Mouse (Mus musculus): ENCODE measurements around the gene Trpm3.

The Trpm3 gene

GRCm38 (mm10) chr19:22138590-22139421 lies at the start of gene Trpm3:
Gene Trpm3 (plus strand): TSS chr19:22139046.
- TF ChIP-seq GATA4 (IDR thresholded peaks at IDR 0.05; ENCODE audit: insufficient replicate concordance, low read length), result no peak

- no peak for TF ChIP-seq GATA4 (IDR thresholded peaks at IDR 0.05; ENCODE audit: insufficient replicate concordance, low read length)
These were observed 38.3 kb upstream of the Trpm3 start for GRCm38 (mm10) chr19:22100582-22100981.

GRCm38 (mm10) chr19:22103865-22104264 lies 35.0 kb upstream of the Trpm3 start:
- TF ChIP-seq GATA4 (IDR thresholded peaks at IDR 0.05; ENCODE audit: insufficient replicate concordance, low read length), result no peak

GRCm38 (mm10) chr19:22104848-22105484 lies 33.9 kb upstream of the Trpm3 start:
- no peak for TF ChIP-seq GATA4 (IDR thresholded peaks at IDR 0.05; ENCODE audit: insufficient replicate concordance, low read length)

- no peak for TF ChIP-seq GATA4 (IDR thresholded peaks at IDR 0.05; ENCODE audit: insufficient replicate concordance, low read length)
These were observed 33.2 kb upstream of the Trpm3 start for GRCm38 (mm10) chr19:22105648-22106047.

GRCm38 (mm10) chr19:22108893-22109463 lies 29.9 kb upstream of the Trpm3 start:
- TF ChIP-seq GATA4 (IDR thresholded peaks at IDR 0.05; ENCODE audit: insufficient replicate concordance, low read length), result no peak

GRCm38 (mm10) chr19:22120976-22121375 lies 17.9 kb upstream of the Trpm3 start:
- no peak for TF ChIP-seq GATA4 (IDR thresholded peaks at IDR 0.05; ENCODE audit: insufficient replicate concordance, low read length)

GRCm38 (mm10) chr19:22121631-22122030 lies 17.2 kb upstream of the Trpm3 start:
- TF ChIP-seq GATA4 (IDR thresholded peaks at IDR 0.05; ENCODE audit: insufficient replicate concordance, low read length), result no peak

- TF ChIP-seq GATA4 (IDR thresholded peaks at IDR 0.05; ENCODE audit: insufficient replicate concordance, low read length), result no peak
These were observed 6.2 kb upstream of the Trpm3 start for GRCm38 (mm10) chr19:22132626-22133025.

GRCm38 (mm10) chr19:22178549-22178948 lies 39.7 kb downstream of the Trpm3 start:
- TF ChIP-seq GATA4 (IDR thresholded peaks at IDR 0.05; ENCODE audit: insufficient replicate concordance, low read length), result no peak

- no peak for TF ChIP-seq GATA4 (IDR thresholded peaks at IDR 0.05; ENCODE audit: insufficient replicate concordance, low read length)
These were observed 40.2 kb downstream of the Trpm3 start for GRCm38 (mm10) chr19:22179017-22179416.

- no peak for TF ChIP-seq GATA4 (IDR thresholded peaks at IDR 0.05; ENCODE audit: insufficient replicate concordance, low read length)
These were observed 41.3 kb downstream of the Trpm3 start for GRCm38 (mm10) chr19:22180136-22180535.

- TF ChIP-seq GATA4 (IDR thresholded peaks at IDR 0.05; ENCODE audit: insufficient replicate concordance, low read length), result no peak
These were observed 50.9 kb downstream of the Trpm3 start for GRCm38 (mm10) chr19:22189716-22190115.

- no peak for TF ChIP-seq GATA4 (IDR thresholded peaks at IDR 0.05; ENCODE audit: insufficient replicate concordance, low read length)
These were observed 83.7 kb downstream of the Trpm3 start for GRCm38 (mm10) chr19:22222520-22222919.

GRCm38 (mm10) chr19:22234187-22234586 lies 95.3 kb downstream of the Trpm3 start:
- TF ChIP-seq GATA4 (IDR thresholded peaks at IDR 0.05; ENCODE audit: insufficient replicate concordance, low read length), result no peak

GRCm38 (mm10) chr19:22249076-22249475 lies 110.2 kb downstream of the Trpm3 start:
- TF ChIP-seq GATA4 (IDR thresholded peaks at IDR 0.05; ENCODE audit: insufficient replicate concordance, low read length), result no peak

Data from liver, adult (tissue).